Mouse (Mus musculus) heart, postnatal 25 days (tissue): ENCODE results near the gene Comp. TPM values are rescaled to one million over a fixed set of nuclear protein-coding genes. Genes with fewer than 3 reads are reported as not detected.

Experiments
- DNase-seq: peaks from one replicate; pipeline ENCODE4 v3.0.0; 2022; ENCODE audit warnings: low spot score
- intact Hi-C: fragments of 180-260 bp; cut with DNase I; formaldehyde crosslinking; loops from one replicate; pipeline ENCODE4 v1.15.1; 2025
- total RNA-seq, 2 experiments: library from RNA; stranded (reverse); gene quantifications; 2 replicates each; pipeline ENCODE4 v1.2.3; 2021

Comp gene
- total RNA-seq, 2 experiments from 2014 or later, result 6.1 to 7.0 TPM

GRCm38 (mm10) chr8:70352000-70352384 is 21.4 kb upstream of the Comp start:
- no peak for DNase-seq
- intact Hi-C loops, result no loop called here

DNA sequence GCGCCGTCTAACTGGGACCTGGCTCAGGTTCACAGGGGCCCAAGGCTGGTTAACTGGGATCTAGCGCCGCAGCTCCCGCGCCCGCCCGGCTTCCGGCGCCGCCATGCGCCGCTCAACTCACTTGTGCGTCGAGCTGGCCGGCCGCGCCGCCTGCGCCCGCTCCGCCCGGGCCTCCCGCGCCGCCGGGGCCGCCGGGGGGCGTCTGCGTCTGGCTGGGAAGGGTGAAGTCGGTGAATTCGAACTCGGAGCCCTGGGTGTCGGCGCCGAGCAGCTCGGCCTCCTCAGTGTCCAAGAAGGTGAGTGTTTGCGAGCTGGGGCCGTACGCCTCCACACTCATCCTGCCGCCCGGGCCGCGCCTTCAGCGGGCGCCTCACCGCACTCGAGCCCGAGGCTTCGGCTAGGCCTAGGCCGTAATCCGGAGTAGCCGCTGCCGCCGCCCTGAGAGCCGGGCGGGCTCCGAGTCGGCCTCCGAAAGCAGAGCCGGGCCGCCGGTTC is 20.7 kb upstream of the Comp start:
- intact Hi-C loops, result no loop called here
- no peak for DNase-seq

DNA sequence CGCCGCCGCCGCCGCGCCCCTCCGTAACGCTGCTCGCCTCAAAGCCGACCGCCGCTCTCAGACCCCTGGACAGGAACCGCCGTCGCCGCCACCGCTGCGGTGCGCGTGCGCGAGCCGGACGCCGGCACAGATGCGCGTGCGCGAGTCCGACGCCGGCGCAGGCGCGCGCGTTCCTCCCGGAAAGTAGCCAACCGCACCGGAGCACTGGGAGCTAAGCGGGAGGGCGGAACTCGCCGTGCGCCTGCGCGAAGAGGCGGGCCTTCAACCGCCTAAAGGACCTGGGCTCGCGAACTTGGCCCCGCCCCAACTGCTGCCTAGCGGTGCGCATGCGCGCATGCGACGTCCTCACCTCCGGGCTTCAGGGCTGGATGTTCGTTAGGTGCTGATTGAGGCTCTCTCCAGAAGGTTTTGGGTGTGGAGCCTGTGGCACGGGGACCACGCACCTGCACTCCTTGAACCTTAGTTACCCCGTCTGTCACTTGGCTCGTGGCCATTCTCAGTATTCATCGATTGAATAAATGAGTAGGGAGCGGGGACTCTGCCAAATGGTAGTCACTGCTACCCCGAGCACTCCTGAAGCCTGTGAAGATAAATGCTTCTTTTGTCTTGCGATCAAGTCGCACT is 20.1 kb upstream of the Comp start, which contains the start of gene Upf1:
Gene Upf1, minus strand, starts transcription at position 85 of the 624 bp plus-strand sequence.
- peak; percentile 98 for DNase-seq
- intact Hi-C loops, result no loop called here

DNA sequence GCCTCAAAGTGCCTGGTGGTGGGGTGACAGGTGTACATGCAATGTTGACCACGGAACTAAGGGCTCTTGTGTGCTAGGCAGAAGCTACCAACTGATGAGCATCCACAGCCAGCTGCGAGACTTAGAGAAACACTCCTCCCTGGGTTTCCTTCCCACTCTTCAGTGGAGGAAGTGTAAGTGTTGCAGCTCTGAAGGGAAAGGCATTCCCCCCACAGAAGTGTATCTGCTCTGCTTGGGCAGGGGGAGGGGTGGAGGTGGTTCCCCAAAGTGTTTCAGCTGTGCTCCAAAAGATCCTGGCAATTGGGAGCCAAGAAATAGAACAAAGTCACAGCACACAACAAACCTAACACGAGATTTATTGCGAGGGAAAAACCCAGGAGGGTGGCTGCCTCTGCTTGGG is 19.4 kb upstream of the Comp start:
- no peak for DNase-seq
- intact Hi-C loops, result no loop called here

GRCm38 (mm10) chr8:70356111-70356510 is 17.2 kb upstream of the Comp start:
- no peak for DNase-seq
- intact Hi-C loops, result no loop called here

DNA sequence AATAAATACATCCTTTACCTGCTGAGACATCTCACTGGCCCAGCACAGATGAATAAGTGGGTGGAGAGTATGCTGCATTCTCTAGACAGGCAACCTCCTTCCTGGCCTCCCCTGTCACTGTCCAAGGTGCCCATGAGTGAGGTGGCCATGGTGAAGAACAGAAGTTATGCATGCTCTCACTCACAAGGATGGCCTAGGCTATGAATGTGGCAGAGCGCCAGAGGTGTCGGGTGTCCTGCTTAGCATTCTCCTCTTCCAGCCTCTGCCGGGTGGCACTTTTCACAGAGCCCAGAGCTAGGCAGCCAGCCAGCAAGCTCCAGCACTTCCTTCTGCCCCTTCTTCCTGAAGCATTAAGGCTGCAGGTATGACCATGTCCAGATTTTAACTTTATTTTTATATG is 13.9 kb upstream of the Comp start:
- intact Hi-C loops, result no loop called here
- DNase-seq, result no peak

DNA sequence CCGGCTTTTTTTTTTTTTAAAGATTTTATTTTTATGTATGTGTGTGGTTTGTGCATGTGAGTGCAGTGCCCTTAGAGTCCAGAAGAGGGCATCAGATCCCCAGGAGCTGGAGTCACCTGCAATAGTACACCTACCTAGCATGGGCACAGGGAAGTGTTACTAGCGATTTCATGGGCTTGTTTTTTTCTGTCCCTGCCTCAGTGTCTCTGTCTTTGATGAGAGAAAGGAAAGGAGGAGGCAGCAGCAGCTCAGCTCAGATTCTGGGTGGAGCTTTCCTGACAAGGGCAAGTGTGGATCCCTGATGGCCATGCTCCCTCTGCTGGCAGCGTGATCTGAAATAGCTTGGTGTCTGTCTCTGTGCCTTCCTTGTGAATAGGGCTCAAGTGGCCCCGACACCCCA is 12.6 kb upstream of the Comp start:
- no peak for DNase-seq
- intact Hi-C loops, result no loop called here

GRCm38 (mm10) chr8:70361484-70362032 is 11.8 kb upstream of the Comp start:
- intact Hi-C loops, result no loop called here
- no peak for DNase-seq

DNA sequence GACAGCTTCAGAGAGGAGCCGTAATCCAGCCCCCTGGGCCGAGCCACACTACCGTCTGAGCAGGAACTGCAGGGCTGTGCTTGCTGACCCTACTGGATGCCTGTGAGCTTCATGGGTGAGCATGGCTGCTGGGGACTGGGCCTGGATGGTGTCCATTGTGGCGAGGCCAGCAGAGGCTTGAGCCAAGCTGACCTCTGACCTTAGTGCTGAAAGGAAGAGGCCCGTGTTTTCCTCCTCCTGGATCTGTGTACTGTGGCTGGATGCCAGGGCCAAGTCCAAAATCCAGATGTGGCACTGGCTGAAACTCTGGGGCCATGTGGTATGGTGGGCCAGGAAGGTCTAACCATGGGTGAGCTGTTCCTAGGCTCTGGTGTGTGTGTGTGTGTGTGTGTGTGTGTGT is 9.3 kb upstream of the Comp start:
- intact Hi-C loops, result no loop called here
- peak; percentile 45 for DNase-seq

DNA sequence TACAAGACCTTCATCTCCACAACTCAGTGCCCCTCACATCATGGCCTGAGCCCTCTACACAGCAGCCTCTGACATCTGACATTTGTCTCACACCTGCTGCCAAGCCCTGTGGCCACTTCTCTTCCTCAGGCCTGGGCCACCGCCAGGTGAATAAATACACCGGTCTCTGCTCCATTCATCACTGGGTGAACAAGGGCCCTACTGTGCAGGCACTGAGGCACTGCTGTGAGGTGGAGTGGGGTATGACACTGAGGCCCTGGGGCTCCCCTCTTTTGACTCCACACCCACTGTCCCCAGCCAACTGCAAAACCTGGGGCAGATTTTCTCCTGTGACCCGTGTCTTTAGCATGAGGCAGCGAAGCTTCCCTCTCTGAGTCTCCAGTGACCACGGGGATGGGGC is 6.8 kb upstream of the Comp start:
- no peak for DNase-seq
- intact Hi-C loops, result no loop called here

- intact Hi-C loops, result no loop called here
- no peak for DNase-seq
Measured at GRCm38 (mm10) chr8:70370476-70370875, 2.9 kb upstream of the Comp start.

- no peak for DNase-seq
- intact Hi-C loops, result no loop called here
Measured at GRCm38 (mm10) chr8:70371951-70372350, 1.4 kb upstream of the Comp start.

- DNase-seq, result peak; percentile 64
- intact Hi-C loops, result no loop called here
Measured at GRCm38 (mm10) chr8:70374318-70374927, 1.1 kb downstream of the Comp start.

DNA sequence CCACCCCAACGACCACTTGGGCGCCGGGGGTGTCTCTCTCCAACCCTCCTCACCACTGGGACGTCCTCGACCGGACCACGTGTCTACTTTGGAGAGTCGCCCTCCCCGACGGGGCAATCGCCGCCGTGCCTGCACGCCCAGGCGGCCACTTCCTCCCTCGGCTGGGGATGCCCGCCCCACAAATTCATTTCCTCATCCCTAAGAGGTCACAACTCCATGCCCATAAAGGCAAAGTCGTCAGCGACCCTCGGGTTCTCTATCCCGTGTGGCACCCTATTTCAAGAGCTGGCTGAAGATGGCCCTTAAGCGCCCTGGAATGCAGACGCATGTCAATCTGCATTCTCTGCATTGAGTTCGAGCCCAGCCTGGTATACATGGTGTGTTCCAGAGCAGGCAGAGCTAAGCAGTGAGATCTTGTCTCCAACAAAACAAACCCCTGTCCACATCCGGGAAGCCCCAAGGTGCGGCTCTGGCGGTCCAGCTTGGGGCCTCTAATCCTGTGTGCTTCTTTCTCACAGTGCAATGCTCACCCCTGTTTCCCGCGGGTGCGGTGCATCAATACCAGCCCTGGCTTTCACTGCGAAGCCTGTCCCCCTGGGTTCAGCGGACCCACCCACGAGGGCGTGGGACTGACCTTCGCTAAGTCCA is 2.0 kb downstream of the Comp start:
- intact Hi-C loops, result no loop called here

GRCm38 (mm10) chr8:70376275-70376741 is 3.0 kb downstream of the Comp start:
- no peak for DNase-seq
- intact Hi-C loops, result no loop called here

More for the DNA sequence above, 2.0 kb downstream of the Comp start:
- no peak for DNase-seq

- DNase-seq, result no peak
- intact Hi-C loops, result no loop called here
Measured at GRCm38 (mm10) chr8:70377049-70377448, 3.7 kb downstream of the Comp start.

- intact Hi-C loops, result loop anchor here (10.0 kb wide), 1 partner anchor 205 kb away; no protein-coding TSS in a partner anchor
- DNase-seq, result no peak
Measured at GRCm38 (mm10) chr8:70380069-70380468, 6.7 kb downstream of the Comp start.

DNA sequence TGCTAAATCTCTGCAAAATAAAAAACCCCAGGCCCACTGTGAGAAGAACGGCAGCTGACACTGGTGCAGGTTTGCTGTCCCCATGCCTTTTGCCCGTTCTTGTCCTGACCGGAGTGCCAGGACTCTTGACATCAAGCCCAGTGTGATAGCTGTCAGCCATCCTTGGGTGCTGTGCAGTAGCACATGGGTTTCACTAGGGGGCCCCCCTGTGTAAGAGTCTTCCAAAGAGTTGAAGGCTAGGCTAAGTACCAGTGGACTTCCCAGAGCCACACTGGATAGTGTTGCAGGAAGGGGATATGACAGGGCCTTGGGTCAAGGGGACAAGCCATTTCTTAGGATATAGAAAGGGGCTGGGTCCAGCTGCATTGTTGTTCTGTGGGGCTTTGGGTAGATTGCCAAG is 9.9 kb downstream of the Comp start:
- intact Hi-C loops, result loop anchor here (1.0 to 10.0 kb wide), 2 partner anchors 120 to 202 kb away; no protein-coding TSS in a partner anchor
- DNase-seq, result peak; percentile 47

DNA sequence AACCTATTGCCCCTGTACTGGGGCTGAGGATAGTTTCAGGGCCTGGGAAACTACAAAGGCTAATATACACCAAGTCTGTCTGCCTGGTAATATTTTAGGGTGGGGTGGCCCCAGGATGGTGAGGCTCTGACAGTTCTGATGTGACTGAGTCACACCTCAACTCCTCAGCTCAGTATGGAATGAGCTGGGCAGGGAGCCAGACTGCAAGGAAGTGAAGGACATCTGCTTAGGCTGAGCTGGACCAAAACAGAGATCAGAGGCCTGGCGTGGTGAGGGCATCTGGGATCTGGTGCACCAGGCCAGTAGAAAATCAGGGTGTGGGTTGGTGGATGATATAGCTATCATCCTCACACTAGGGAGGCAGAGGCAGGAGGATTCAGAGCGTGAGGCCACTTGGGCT is 16.3 kb downstream of the Comp start:
- no peak for DNase-seq
- intact Hi-C loops, result loop anchor here (10.0 kb wide), 1 partner anchor 195 kb away; no protein-coding TSS in a partner anchor

DNA sequence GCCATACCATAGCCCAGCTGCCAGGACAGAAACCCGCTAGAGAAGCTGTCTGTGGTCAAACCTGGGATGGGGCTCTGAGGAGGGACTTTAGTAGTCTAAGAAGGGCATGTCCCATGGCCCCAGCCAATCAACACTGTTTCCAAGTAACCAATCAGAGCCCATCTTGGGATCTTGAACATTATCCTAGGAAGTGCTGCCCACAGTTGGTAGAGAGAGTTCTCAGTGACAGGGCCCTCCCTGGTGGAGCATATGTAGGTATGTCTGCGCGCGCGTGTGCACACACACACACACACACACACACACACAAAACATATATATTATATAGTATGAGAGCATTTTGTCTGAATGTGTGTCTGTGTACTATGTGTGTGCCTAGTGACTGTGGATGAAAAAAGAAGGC is 19.7 kb downstream of the Comp start:
- DNase-seq, result no peak
- intact Hi-C loops, result no loop called here
